Mouse (Mus musculus): Measurements from ENCODE around the gene Frzb. TPM values are rescaled to one million over a fixed set of nuclear protein-coding genes. Genes with fewer than 3 reads are reported as not detected.
"Not testable (repeated sequence)": the region's sequence is repeated elsewhere in the genome, so short reads cannot be mapped to it uniquely, and the experiment has no call there.

Gene Frzb
- polyA plus RNA-seq (2015; fragmentation: Nextera tagmentation; extraction: Ambion mirVana): 19.2 and 22.8 TPM in 2 replicates

DNA sequence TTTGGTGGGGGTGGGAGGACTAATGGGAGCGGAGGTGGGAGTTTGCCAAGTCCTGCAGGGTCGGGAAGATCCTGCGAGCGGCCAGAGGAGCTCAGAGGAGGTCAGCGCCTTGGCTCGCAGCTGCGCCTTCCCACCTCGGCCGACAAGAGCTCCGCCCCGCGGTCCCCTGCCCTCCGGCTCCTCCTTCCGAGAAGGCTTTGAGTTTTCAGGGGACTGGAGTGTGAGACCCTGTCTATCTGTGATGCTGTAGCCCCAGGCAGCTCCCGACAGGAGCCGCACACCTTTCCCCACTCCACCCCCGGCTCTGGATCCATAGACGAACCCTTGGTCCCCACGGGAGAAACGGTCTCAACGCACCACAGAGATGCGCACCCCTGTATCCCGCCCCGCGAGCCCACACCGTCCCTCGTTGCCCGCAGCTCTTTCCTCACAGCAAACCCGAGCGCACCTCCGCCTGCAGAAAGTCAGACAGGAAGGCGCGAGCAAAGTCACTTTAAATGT, at the start of gene Frzb:
Gene Frzb, minus strand, starts transcription at position 335 of the 501 bp plus-strand sequence.
- 2% methylated on average over 33 of the region's 33 CpGs for WGBS
- peak within 1 kb of the TSS; percentile 78 for H3K9ac ChIP-seq
- no peaks in the 10 kb centered on the region for H3K9me3 ChIP-seq
- peak within 1 kb of the TSS; percentile 100 for H3K4me2 ChIP-seq
- ATAC-seq (ENCODE audit: low FRiP score): peak; percentile 78
- peak within 1 kb of the TSS; percentile 67 for H3K4me3 ChIP-seq
- H3K27ac ChIP-seq: peak within 1 kb of the TSS; percentile 62
- H3K4me1 ChIP-seq (replicated peaks): peaks cover 13% of the 10 kb centered on the region
- peaks cover 14% of the 10 kb centered on the region for H3K27me3 ChIP-seq
- no peaks in the 10 kb centered on the region for H3K36me3 ChIP-seq

DNA sequence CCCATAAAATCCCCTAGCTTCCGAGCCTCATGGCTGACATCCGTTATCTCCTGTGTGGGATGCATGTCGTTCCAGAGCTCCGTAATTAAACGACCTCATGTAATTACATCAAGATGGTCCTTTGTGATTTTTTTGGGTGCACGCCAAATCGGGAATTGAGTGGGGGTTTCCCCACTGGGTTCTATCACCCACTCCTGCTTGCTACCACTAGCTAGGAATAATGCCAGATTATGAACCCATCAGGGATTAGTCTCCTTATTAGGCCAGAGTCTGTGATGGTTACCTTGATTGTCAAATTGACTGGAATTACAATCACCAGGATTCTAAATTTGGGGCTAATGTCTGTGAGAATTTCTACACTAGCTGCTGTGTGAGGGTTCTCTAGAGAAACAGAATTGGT, 47.9 kb upstream of the Frzb start:
- not testable (repeated sequence) for H3K9me3 ChIP-seq; H3K27ac ChIP-seq; H3K9ac ChIP-seq; H3K4me2 ChIP-seq; H3K27me3 ChIP-seq; ATAC-seq (ENCODE audit: low FRiP score); H3K4me3 ChIP-seq; H3K4me1 ChIP-seq (replicated peaks)
- H3K36me3 ChIP-seq: peaks cover 13% of the 10 kb centered on the region
- 62% methylated on average over 7 of the region's 7 CpGs for WGBS

DNA sequence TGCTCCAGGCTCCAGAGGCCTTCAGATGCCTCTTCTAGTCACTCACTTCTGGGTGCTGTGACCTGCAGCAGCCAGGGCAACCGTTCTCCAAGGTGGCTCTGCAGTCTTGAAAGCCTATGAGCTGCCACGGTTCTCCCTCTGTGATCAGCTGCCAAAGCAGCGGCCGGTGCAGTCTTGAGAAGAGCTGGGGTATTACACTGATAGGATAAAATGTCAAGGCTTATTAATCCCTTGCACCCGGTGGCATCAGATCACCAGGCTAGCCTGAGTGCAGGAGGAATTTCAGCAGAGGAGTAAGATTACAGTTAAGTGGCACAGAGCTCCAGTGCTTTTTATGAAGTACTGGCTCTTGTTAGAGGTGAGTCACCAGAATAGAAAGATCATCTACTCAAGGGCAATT, 39.4 kb upstream of the Frzb start:
- no peak for ATAC-seq (ENCODE audit: low FRiP score)
- 75% methylated on average over 5 of the region's 5 CpGs for WGBS
- Histone ChIP-seq H3K36me3 (no peaks in the 10 kb centered on the region), H3K9me3 (no peaks in the 10 kb centered on the region), H3K4me2 (no peak overlapping the region), H3K4me3 (no peak overlapping the region), H3K27ac (no peak overlapping the region), H3K9ac (no peak overlapping the region), H3K27me3 (no peaks in the 10 kb centered on the region), H3K4me1 (replicated peaks) (no peaks in the 10 kb centered on the region)

DNA sequence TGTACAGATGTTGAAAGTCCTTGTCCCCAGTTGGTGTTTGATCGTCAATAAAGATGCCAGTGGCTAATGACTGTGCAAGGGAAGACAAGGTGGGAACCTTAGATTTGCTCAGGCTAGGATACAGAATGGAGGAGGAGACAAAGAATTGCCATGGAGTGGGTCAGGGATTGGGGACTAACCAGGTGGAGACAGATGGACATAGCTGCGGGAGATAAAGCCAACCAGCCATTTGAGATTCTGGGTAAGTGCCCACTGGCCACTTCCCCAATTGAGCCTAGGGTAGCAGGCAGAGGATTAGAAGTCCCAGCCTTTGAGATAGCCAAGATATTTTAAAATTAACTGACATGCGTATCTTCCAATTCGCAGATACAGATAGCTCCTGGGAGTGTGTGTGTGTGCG, 37.5 kb upstream of the Frzb start:
- no peak overlapping the region for H3K9ac ChIP-seq
- H3K27me3 ChIP-seq: no peaks in the 10 kb centered on the region
- H3K4me3 ChIP-seq: no peak overlapping the region
- H3K4me1 ChIP-seq (replicated peaks): no peaks in the 10 kb centered on the region
- H3K27ac ChIP-seq: no peak overlapping the region
- H3K36me3 ChIP-seq: no peaks in the 10 kb centered on the region
- no peak overlapping the region for H3K4me2 ChIP-seq
- ATAC-seq (ENCODE audit: low FRiP score): no peak
- H3K9me3 ChIP-seq: no peaks in the 10 kb centered on the region
- WGBS: 96% methylated on average over 5 of the region's 5 CpGs

DNA sequence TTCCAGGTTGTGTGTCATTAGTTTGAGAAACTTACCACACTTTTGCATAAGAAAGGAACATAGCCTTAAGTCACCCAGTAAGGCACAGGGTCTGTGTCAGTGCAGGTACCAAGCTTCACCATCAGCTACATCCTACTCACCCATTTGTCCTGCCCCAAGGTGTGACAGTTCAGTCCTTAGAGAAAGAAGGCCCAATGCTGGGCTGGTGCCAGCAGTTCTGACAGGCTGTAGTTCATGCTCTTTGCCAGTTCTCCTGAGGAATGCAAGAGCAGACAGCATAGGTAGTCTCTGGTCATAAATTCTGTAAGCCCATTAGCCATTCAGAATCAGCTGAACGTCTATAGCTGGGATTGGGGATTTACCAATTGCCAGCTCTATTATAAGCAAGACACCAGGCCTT, 28.4 kb upstream of the Frzb start:
- Histone ChIP-seq H3K4me3 (no peak overlapping the region), H3K9ac (no peak overlapping the region), H3K27ac (no peak overlapping the region), H3K27me3 (no peaks in the 10 kb centered on the region), H3K4me2 (no peak overlapping the region), H3K9me3 (no peaks in the 10 kb centered on the region), H3K4me1 (replicated peaks) (no peaks in the 10 kb centered on the region), H3K36me3 (no peaks in the 10 kb centered on the region)
- no peak for ATAC-seq (ENCODE audit: low FRiP score)
- WGBS: 78% methylated on average over 1 of the region's 1 CpGs

DNA sequence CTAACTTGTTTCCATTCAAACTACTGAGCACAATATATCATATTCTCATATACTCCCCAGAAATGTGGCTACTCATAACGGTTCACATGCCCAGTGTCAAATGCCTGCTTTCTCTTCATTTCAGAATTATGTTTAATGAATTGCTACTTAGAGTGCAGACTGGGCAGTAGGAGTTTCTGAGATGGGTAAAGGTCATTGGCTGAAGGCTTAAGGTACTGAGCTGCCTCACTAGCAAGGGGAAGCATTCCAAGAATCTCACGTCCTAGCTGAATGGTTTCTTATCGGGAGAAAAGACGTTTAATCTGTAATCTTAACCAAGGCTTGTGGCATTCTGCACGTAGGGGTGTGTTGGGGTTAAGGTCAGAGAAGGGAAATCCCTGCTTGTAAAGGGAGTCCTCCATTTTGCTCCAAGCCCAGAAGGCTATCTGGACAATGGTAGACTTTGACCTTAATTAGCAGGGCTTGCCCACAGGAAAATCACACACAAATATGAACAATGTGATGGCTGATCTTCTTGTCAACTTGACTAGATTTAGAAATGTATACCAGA, 26.9 kb upstream of the Frzb start:
- no peak for ATAC-seq (ENCODE audit: low FRiP score)
- WGBS: 86% methylated on average over 5 of the region's 5 CpGs
- Histone ChIP-seq H3K4me3 (no peak overlapping the region), H3K27ac (no peak overlapping the region), H3K36me3 (no peaks in the 10 kb centered on the region), H3K9me3 (no peaks in the 10 kb centered on the region), H3K4me1 (replicated peaks) (no peaks in the 10 kb centered on the region), H3K4me2 (no peak overlapping the region), H3K9ac (no peak overlapping the region), H3K27me3 (no peaks in the 10 kb centered on the region)

DNA sequence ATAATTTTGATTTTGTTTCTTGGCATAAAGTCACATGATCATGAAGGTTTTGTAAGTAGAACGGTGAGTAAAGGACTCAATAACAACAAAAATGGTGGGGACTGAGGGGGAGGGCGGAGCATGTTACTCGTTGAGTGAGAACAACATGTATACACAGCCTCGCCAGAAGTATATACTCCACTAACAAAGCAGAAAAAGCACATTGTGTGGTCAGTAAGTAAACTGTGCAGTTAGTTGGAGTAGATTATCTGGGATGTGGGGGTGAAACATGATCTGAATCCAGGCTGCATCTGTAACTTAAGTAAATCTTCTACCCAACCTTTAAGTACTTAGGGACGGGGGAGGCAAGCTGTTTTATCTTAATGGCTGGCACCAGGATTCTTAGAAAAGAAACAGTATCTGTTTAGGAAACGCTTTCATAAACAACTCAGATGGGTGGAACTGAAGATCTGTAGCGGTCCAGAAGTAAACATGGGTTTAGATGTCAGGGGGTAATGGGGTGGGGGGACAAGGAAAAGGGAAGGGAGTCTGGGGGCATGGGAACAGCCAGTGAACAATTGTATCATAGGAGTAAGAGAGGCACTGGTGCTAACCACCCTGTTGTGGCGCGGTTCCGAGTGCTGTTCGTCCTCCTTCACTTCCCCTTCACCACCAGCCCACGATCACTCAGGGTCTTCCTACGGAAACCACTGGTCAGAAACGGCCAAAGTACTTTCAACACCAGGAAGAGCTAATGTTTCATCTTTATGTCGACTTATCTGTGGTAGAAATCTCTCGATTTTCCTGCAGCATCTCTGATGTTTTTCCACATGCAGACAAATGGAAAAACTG, 18.8 kb upstream of the Frzb start:
- Histone ChIP-seq H3K4me3 (no peak overlapping the region), H3K27me3 (no peaks in the 10 kb centered on the region), H3K9me3 (no peaks in the 10 kb centered on the region), H3K4me1 (replicated peaks) (no peaks in the 10 kb centered on the region), H3K4me2 (no peak overlapping the region), H3K9ac (no peak overlapping the region), H3K36me3 (no peaks in the 10 kb centered on the region), H3K27ac (no peak overlapping the region)
- WGBS: 88% methylated on average over 16 of the region's 16 CpGs
- no peak for ATAC-seq (ENCODE audit: low FRiP score)

DNA sequence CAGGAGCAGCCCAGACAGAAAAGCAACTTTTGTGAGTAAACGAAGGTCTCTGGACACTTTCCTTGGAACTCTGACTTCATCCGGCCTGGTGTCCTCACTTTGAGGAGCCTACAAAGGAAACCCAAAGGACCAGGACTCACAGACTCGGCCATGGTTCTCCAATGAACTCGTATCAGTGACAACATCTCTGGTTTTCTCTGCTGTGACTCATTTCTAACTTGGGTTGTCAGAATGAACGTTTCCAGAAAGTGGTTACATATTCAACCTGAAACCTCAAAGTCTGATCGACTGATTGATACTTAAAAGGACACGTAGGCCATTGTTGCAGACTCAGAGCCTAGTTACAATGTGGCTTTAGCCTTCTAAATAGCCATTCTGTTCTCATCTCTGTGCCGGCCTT, 14.4 kb upstream of the Frzb start:
- 67% methylated on average over 8 of the region's 8 CpGs for WGBS
- Histone ChIP-seq H3K27me3 (0 out of 2 replicates have a peak, but pooled peaks cover under 1% of the 10 kb centered on the region), H3K9ac (no peak overlapping the region), H3K27ac (no peak overlapping the region), H3K4me1 (replicated peaks) (no peaks in the 10 kb centered on the region), H3K4me3 (no peak overlapping the region), H3K9me3 (no peaks in the 10 kb centered on the region), H3K36me3 (no peaks in the 10 kb centered on the region), H3K4me2 (no peak overlapping the region)
- ATAC-seq (ENCODE audit: low FRiP score): no peak

DNA sequence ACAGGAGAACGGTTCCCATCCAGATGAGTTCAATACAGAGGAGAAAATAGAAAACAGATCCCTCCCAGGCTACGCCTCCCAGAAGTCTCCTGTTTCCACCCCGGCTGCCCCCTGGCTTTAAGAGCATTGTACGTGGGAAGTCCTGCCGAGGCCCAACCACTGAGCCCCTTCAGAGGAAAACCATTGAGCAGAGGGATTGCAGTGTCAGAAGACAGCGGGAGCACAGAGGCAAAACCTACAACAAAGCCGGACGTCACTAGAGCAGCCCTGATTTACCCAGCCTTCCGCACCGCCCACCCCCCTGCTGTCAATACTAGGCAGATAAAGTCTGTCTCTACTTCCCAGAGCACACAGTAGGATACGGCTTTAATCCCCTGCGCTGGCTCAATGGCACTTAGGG, 806 bp upstream of the Frzb start:
- peak; percentile 43; the same call in 1 of the 2 replicates for ATAC-seq (ENCODE audit: low FRiP score)
- WGBS: under 1% methylated on average over 12 of the region's 12 CpGs
- peak overlapping the region; percentile 23; the same call in 1 of the 2 replicates for H3K27ac ChIP-seq
- peaks cover 13% of the 10 kb centered on the region for H3K4me1 ChIP-seq (replicated peaks)
- H3K9ac ChIP-seq: peak overlapping the region; percentile 78
- peak overlapping the region; percentile 67 for H3K4me3 ChIP-seq
- H3K4me2 ChIP-seq: peak overlapping the region; percentile 100
- no peaks in the 10 kb centered on the region for H3K36me3 ChIP-seq
- no peaks in the 10 kb centered on the region for H3K9me3 ChIP-seq
- peaks cover 14% of the 10 kb centered on the region for H3K27me3 ChIP-seq

DNA sequence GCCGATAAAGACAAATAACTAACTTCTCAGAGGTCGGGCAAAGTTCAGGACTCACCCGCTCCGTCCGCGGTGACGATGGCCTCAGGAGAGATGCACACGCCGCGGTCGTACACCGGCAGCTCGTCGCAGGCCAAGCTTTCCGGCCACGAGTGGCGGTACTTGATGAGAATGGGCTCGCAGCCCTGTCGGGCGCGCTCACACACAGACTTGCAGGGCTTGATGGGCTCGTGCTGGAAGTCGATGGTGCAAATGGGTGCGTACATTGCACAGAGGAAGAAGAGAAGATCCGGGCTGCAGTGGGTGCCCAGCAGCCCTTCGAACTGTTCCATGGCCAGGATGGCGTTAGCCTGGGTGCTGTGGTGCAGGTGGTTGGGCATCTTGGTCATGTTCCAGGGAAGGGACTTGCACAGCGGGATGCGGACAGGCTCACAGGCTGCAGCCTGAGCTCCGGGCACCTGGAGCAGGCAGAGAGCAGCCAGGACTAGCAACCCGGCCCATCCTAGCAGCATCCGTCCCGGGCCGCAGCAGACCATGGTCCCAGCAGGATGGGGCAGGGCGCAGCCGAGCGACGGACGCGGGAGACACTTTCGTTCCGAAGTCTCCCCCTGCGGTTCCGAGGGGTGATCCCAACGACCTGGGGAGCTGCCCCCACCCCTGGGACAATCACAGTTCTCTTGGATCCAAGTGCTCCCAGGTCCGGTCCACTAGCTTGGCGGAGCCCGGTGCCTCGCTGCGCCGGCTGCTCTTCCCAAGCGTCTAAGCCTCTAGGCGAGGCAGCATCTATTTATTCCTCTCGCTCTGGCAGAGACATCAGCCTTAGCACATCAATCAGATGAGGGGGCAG, 895 bp downstream of the Frzb start:
- WGBS: under 1% methylated on average over 54 of the region's 54 CpGs
- ATAC-seq (ENCODE audit: low FRiP score): peak; percentile 76
- Histone ChIP-seq H3K4me2 (peak overlapping the region; percentile 100), H3K4me1 (replicated peaks) (peaks cover 13% of the 10 kb centered on the region), H3K27ac (no peak overlapping the region), H3K36me3 (no peaks in the 10 kb centered on the region), H3K9me3 (no peaks in the 10 kb centered on the region), H3K9ac (peak overlapping the region; percentile 78), H3K27me3 (peaks cover 14% of the 10 kb centered on the region), H3K4me3 (peak overlapping the region; percentile 67)

DNA sequence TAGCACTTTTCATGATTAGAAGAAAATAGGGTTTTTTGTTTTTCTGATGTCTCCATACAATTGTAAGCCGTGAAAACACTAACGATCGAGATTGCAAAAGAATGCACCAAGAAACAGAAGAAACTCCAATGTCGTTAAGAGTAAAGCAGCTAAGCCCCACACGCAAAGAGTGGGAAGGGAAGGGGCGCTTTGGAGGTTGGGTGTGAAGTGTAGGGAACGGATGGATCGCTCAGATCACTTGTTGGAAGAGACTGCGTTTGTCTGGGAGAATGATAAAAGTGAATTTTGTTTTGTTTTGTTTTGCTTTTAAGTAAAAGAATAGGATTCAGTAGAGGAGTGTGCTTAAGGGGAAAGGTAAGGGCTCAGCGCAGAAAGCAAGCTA, 1.5 kb downstream of the Frzb start:
- Histone ChIP-seq H3K4me3 (peak overlapping the region; percentile 67), H3K27me3 (peaks cover 14% of the 10 kb centered on the region), H3K9me3 (no peaks in the 10 kb centered on the region), H3K9ac (peak overlapping the region; percentile 78), H3K4me1 (replicated peaks) (peaks cover 13% of the 10 kb centered on the region), H3K4me2 (peak overlapping the region; percentile 100), H3K27ac (no peak overlapping the region), H3K36me3 (no peaks in the 10 kb centered on the region)
- WGBS: 4% methylated on average over 10 of the region's 10 CpGs
- no peak for ATAC-seq (ENCODE audit: low FRiP score)

DNA sequence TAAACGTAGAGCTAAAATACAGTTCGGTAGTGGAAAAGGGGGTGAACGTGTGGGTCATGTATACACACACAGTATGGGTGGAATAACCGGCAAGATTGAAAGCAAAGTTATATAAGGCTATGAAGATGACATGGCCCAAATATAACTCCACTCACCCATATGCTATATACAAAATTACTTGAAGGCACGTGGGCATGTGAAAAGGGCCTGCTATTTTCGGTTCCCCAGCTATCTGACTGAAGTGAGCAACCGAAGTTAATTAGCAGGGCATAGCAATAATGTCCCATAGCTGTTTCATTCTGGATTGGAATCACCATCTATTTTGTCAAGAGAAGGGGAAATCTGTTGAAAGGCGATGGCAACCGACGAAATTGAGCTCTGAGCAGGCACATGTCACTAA, 1.9 kb downstream of the Frzb start:
- Histone ChIP-seq H3K4me1 (replicated peaks) (peaks cover 13% of the 10 kb centered on the region), H3K36me3 (no peaks in the 10 kb centered on the region), H3K27ac (no peak overlapping the region), H3K4me3 (peak overlapping the region; percentile 67), H3K9me3 (no peaks in the 10 kb centered on the region), H3K27me3 (peaks cover 14% of the 10 kb centered on the region), H3K9ac (no peak overlapping the region), H3K4me2 (peak overlapping the region; percentile 100)
- no peak for ATAC-seq (ENCODE audit: low FRiP score)
- 48% methylated on average over 10 of the region's 10 CpGs for WGBS
